Mouse (Mus musculus) cerebellum, adult 11 months (tissue): Measurements from ENCODE around the gene Ppp4c.
A peak's percentile ranks its signal among the peaks of the same experiment; 100 is the strongest.

Experiments
- DNase-seq: peaks from one replicate; pipeline ENCODE4 v3.0.0; 2022

The Ppp4c gene

GRCm38 (mm10) chr7:126791851-126792720, at the start of gene Ppp4c:
Gene Ppp4c, minus strand, starts transcription at chr7:126792496.
- DNase-seq = peak; percentile 93

GRCm38 (mm10) chr7:126833294-126833693, 41.0 kb upstream of the Ppp4c start:
- DNase-seq = no peak

DNA sequence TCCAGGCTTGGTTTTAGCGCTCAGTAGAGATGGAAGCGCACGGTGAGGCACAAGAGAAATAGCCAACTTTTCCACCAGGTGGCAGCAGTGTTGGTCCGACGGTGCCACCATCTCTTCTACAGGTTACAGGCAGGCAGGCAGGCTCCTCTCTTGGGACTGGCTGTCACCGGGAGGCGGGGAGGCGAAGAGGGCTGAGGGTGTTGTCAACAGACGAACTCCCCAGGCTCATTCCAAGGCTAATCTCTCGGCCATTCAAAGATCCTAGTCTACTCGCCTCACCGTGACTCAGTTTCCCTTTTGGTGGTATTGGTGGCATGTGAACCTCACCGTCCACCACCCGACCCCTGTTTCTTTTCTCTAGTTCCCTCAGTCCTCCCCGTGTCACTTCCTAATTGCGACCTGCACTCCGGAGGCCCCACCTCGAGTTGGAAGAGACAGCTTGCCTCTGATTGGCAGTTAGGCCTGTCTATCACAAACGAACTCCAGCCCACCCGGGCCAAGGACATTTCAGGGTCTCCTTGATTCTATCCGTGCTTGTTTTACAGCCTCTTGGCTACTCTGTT, 39.8 kb upstream of the Ppp4c start:
- peak; percentile 81 for DNase-seq

- no peak for DNase-seq
Measured at GRCm38 (mm10) chr7:126831539-126831938, 39.2 kb upstream of the Ppp4c start, which contains the start of gene 4930451I11Rik. Gene 4930451I11Rik, minus strand, starts transcription at chr7:126831639.

DNA sequence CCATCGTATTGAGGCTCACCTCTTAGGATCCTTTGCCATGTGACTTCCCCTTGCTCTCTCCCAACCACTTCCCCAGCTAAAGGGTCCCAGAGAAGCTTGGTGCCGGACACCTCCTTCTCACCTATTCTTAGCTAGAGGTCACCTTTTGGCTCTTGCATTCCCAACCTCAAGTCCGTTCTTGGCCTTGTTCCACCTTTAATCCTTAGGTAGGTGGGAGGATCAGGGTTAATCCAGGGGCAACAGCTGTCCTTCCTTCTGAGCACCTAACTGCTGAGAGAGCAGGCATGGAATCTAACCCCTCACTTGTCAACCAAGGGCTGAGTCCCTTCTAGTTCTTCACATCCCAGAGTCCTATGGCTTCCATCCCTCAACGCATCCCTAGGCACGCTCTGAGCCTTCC, 33.7 kb upstream of the Ppp4c start:
- DNase-seq = no peak

GRCm38 (mm10) chr7:126825403-126825802, 33.1 kb upstream of the Ppp4c start:
- DNase-seq = no peak

DNA sequence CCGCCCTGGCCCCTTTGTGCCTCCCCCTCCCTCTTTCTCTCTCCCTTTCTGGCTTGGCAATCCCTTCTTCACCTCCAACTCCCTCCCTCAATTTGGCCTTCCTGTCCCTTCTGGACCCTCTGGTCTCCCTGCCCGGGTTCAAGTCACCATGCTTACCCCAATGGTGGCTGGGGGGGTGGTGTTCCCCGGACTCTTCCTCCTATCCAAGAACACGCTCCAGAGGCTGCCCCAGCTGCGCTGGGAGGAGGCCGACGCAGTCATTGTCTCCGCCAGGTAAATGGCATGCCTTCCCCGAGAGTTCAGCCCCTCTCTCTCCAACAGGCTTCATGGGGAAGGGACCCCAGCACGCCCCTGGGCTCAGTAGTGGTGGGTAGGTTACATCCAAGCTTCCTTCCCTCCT, 31.6 kb upstream of the Ppp4c start:
- no peak for DNase-seq

GRCm38 (mm10) chr7:126823202-126823711, 31.0 kb upstream of the Ppp4c start:
- peak; percentile 64 for DNase-seq

- no peak for DNase-seq
Measured at GRCm38 (mm10) chr7:126822741-126823140, 30.4 kb upstream of the Ppp4c start.

DNA sequence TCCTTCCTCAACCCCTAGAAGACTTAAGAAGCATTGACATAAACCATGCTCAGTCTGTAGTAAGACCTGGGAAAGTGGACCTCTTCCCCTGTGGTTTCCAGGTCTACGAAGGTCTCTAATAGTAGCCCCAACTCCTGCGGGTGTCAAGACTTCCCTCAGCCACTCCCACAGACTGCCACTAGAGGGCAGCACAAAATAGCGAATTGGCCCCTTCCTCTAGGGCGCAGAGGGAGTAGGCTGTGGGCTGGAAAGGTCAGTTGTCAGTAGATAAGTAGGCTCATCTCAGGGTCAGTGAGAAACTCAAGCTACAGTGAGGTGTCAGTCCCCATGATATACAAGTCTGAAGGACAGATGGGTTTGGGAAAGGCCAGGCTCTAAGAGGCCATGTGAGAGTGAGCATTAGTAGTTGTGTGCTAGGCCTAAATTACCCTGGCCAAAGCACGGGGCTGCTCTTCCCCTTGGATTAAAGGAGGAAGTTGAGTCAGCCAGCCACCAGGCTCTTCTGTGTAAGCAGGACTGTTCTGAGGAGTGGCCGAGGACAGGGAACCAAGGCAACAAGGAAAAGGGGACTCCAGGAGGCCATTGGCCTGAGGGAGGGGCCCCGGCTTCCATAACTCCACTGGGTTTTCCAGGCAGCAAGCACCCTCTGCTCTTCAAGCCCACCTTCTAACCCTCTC, 29.7 kb upstream of the Ppp4c start:
- peak; percentile 86 for DNase-seq

DNA sequence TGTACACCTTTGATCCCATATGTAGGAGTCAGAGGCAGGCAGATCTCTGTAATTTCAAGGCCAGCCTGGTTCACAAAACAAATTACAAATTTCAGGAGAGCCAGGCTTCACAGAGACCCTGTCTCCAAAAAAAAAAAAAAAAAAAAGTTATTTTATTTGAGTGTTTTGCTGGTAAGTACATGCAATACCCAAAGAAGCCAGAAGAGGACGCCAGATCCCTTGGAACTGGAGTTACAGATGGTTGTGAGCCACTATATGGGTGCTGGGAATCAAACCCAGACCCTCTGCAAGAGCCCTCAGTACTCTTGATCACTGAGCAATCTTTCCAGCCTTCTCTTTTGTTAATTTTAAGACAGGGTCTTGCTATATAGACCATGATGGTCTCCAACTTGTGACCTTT, 26.5 kb upstream of the Ppp4c start:
- no peak for DNase-seq

- no peak for DNase-seq
Measured at GRCm38 (mm10) chr7:126817595-126817994, 25.3 kb upstream of the Ppp4c start.

GRCm38 (mm10) chr7:126816494-126816893, 24.2 kb upstream of the Ppp4c start:
- no peak for DNase-seq

DNA sequence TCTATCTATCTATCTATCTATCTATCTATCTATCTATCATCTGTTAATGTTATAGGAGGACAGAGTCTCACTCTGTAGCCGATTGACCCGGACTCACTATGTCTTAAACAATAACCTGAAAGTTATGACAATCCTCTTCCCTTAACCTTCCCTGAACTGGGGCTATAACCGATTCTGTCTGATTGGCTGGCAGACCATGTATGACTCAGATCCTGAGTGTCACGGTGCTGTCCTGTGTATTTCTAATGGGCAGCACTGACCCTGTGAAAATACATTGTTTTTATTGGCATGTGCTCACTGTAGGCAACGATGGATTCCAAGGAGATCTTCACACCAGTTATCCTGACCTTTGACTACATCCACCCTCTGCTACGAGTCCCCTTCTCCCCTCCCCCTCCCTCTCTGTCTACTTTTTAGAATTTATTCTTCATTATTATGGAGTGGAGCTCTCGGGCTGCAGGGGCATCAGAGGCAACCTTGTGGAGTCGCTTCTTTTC, 23.5 kb upstream of the Ppp4c start:
- no peak for DNase-seq

- no peak for DNase-seq
Measured at GRCm38 (mm10) chr7:126809723-126810369, 17.6 kb upstream of the Ppp4c start.

DNA sequence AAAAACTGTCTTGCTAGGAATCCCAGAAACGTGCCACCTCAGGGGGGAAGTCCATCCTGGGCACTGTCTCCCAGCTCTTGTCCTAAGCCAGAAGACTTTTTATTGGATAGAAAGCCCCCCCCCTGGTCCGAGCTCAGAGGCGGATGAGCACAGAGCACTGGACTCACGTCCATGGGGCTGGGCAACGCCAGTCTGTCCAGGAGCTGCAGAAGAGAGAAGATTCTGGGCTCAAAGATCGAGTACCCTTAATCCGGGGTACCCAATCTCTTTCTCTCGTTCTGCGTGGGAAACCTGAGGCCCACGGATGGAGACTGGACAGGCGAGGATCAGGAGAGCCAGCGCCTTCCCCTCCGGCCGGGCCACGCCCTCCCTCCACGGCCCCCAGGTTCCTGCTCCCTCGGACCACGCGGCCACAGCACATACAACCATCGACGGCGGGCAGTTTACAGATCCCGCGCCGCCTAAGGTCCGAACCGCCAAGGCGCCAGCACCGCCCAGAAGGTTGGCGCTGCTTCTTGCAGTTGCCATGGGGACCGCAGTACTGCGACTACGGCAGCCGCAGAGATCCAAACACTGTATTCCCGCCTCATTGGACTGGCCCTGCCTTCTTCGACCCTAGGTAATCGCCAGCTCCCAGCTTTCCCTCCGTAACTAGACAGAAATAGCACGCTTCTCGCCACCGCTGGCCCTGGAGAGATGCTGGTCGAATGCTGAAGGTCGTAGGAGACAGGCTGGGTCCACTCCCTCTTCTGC, 16.6 kb upstream of the Ppp4c start:
- DNase-seq = peak; percentile 85

GRCm38 (mm10) chr7:126807405-126807804, 15.1 kb upstream of the Ppp4c start:
- DNase-seq = no peak

DNA sequence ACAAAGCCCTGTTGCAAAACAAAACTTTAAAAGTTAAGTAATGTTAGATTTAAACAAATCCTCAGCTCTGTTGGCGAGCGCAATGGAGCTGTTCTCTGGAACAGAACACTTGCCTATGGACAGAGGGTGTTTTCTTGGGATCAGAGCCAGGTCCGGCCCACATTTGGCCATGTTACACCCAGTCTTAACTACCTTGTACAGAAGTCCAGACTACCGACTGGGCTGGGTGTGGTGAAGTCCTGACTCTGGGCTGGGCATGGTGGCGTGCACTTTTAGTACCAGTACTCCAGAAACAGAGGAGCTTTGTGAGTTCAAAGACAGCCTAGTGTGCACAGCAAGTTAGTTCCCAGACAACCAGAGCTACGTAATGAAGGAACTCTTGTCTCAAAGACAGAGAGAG, 14.7 kb upstream of the Ppp4c start:
- DNase-seq = no peak

DNA sequence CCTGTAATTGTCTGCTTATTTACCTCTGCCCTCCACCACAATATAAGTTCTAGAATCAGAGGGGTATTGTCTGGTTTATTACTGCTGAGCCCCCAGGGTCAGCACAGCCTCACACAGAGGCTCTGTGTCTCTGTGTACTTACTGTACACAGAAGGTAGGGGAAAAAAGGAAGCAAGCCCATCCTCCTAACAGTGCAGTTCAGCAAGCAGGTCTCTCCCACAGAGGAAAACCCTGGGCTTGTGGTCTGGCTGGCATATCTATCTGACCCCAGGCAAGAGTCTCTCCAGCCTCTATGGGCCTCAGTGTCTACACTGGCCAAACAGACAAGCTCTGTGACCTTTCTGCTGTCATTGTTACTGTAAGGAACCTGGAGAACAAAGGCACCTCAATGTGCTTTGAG, 11.5 kb upstream of the Ppp4c start:
- no peak for DNase-seq

- no peak for DNase-seq
Measured at GRCm38 (mm10) chr7:126803181-126803580, 10.9 kb upstream of the Ppp4c start.

- no peak for DNase-seq
Measured at GRCm38 (mm10) chr7:126802134-126802889, 10.0 kb upstream of the Ppp4c start.
